Mouse (Mus musculus): ENCODE measurements around the gene Rcbtb2. TPM values are rescaled to one million over a fixed set of nuclear protein-coding genes. Genes with fewer than 3 reads are reported as not detected.

Rcbtb2 gene
- polyA plus RNA-seq, 1 experiment from 2014 or later, result 44.0 TPM

- no peak overlapping the region for H3K4me2 ChIP-seq (replicated peaks; ENCODE audit: low read depth)
- H3K9ac ChIP-seq (ENCODE audit: low read length), result no peak overlapping the region
- H3K27me3 ChIP-seq (ENCODE audit: control insufficient read depth, insufficient read depth, low read length), result no peaks in the 10 kb centered on the region
- peak overlapping the region; percentile 80 for H3K27ac ChIP-seq (replicated peaks)
- H3K9me3 ChIP-seq (ENCODE audit: control insufficient read depth, low read length), result no peaks in the 10 kb centered on the region
- TF ChIP-seq CTCF (IDR thresholded peaks at IDR 0.05; ENCODE audit: low read depth) (no peak), EP300 (optimal IDR thresholded peaks at IDR 0.05) (no peak)
- no peaks in the 10 kb centered on the region for H3K4me1 ChIP-seq (replicated peaks; ENCODE audit: control insufficient read depth, insufficient read depth)
- no peak overlapping the region for H3K4me3 ChIP-seq (ENCODE audit: low read depth, low read length)
- WGBS, result 52% methylated on average over 6 of the region's 6 CpGs
- ATAC-seq (ENCODE audit: low FRiP score, low TSS enrichment) (peak; percentile 98), DNase-seq (ENCODE audit: low spot score) (peak; percentile 80)
- H3K36me3 ChIP-seq (ENCODE audit: control insufficient read depth, insufficient read depth, low read length), result no peaks in the 10 kb centered on the region
Observed at GRCm38 (mm10) chr14:73253453-73254251, 130.8 kb downstream of the Rcbtb2 start.

GRCm38 (mm10) chr14:73254412-73254811 is 131.6 kb downstream of the Rcbtb2 start:
- H3K4me2 ChIP-seq (replicated peaks; ENCODE audit: low read depth), result no peak overlapping the region
- TF ChIP-seq CTCF (IDR thresholded peaks at IDR 0.05; ENCODE audit: low read depth) (peak; percentile 40), EP300 (optimal IDR thresholded peaks at IDR 0.05) (no peak)
- no peaks in the 10 kb centered on the region for H3K36me3 ChIP-seq (ENCODE audit: control insufficient read depth, insufficient read depth, low read length)
- WGBS, result 61% methylated on average over 4 of the region's 4 CpGs
- no peak overlapping the region for H3K9ac ChIP-seq (ENCODE audit: low read length)
- peak; percentile 44 for DNase-seq (ENCODE audit: low spot score)
- peak overlapping the region; percentile 80 for H3K27ac ChIP-seq (replicated peaks)
- peak; percentile 51; the same call in 1 of the 2 replicates for ATAC-seq (ENCODE audit: low FRiP score, low TSS enrichment)
- H3K27me3 ChIP-seq (ENCODE audit: control insufficient read depth, insufficient read depth, low read length), result no peaks in the 10 kb centered on the region
- H3K4me1 ChIP-seq (replicated peaks; ENCODE audit: control insufficient read depth, insufficient read depth), result no peaks in the 10 kb centered on the region
- no peak overlapping the region for H3K4me3 ChIP-seq (ENCODE audit: low read depth, low read length)
- H3K9me3 ChIP-seq (ENCODE audit: control insufficient read depth, low read length), result no peaks in the 10 kb centered on the region

GRCm38 (mm10) chr14:73255426-73255970 is 132.7 kb downstream of the Rcbtb2 start:
- Histone ChIP-seq H3K27me3 (ENCODE audit: control insufficient read depth, insufficient read depth, low read length) (no peaks in the 10 kb centered on the region), H3K4me2 (replicated peaks; ENCODE audit: low read depth) (no peak overlapping the region), H3K9me3 (ENCODE audit: control insufficient read depth, low read length) (no peaks in the 10 kb centered on the region), H3K27ac (replicated peaks) (peak overlapping the region; percentile 80), H3K4me1 (replicated peaks; ENCODE audit: control insufficient read depth, insufficient read depth) (no peaks in the 10 kb centered on the region), H3K9ac (ENCODE audit: low read length) (no peak overlapping the region), H3K36me3 (ENCODE audit: control insufficient read depth, insufficient read depth, low read length) (no peaks in the 10 kb centered on the region), H3K4me3 (ENCODE audit: low read depth, low read length) (no peak overlapping the region)
- WGBS, result 48% methylated on average over 3 of the region's 3 CpGs
- no peak for ATAC-seq (ENCODE audit: low FRiP score, low TSS enrichment)
- no peak for DNase-seq (ENCODE audit: low spot score)
- TF ChIP-seq EP300 (optimal IDR thresholded peaks at IDR 0.05) (no peak), CTCF (IDR thresholded peaks at IDR 0.05; ENCODE audit: low read depth) (no peak)

- H3K9ac ChIP-seq (ENCODE audit: low read length), result no peak overlapping the region
- no peak overlapping the region for H3K4me2 ChIP-seq (replicated peaks; ENCODE audit: low read depth)
- H3K9me3 ChIP-seq (ENCODE audit: control insufficient read depth, low read length), result no peaks in the 10 kb centered on the region
- ATAC-seq (ENCODE audit: low FRiP score, low TSS enrichment) (no peak), DNase-seq (ENCODE audit: low spot score) (no peak)
- WGBS, result 37% methylated on average over 7 of the region's 7 CpGs
- H3K36me3 ChIP-seq (ENCODE audit: control insufficient read depth, insufficient read depth, low read length), result no peaks in the 10 kb centered on the region
- no peak overlapping the region for H3K27ac ChIP-seq (replicated peaks)
- no peaks in the 10 kb centered on the region for H3K4me1 ChIP-seq (replicated peaks; ENCODE audit: control insufficient read depth, insufficient read depth)
- no peak for TF ChIP-seq EP300 (optimal IDR thresholded peaks at IDR 0.05)
- TF ChIP-seq CTCF (IDR thresholded peaks at IDR 0.05; ENCODE audit: low read depth), result no peak
- no peak overlapping the region for H3K4me3 ChIP-seq (ENCODE audit: low read depth, low read length)
- no peaks in the 10 kb centered on the region for H3K27me3 ChIP-seq (ENCODE audit: control insufficient read depth, insufficient read depth, low read length)
Observed at GRCm38 (mm10) chr14:73257348-73257747, 134.5 kb downstream of the Rcbtb2 start.

MicroRNAs within 50 kb of the gene (microRNA counts, 519-probe panel; counts per million panel counts)
- microRNA mmu-miR-687, result not detected

Small RNA genes lying within 50 kb of the gene (microRNA-seq; reads per million reads assigned to microRNA genes)
- gene Mir687, result not detected

Other genes with a start within 250 kb of the Rcbtb2 start
- 0.10 and 0.22 TPM in 2 replicates for gene Cysltr2, start 73.9 kb upstream of the Rcbtb2 start, polyA plus RNA-seq (2015; fragmentation: Nextera tagmentation; extraction: Ambion mirVana)
- gene Lpar6, start 114.9 kb downstream of the Rcbtb2 start, polyA plus RNA-seq (2015; fragmentation: Nextera tagmentation; extraction: Ambion mirVana), result 12.2 and 12.4 TPM in 2 replicates
- gene Rb1, start 202.8 kb downstream of the Rcbtb2 start, polyA plus RNA-seq (2015; fragmentation: Nextera tagmentation; extraction: Ambion mirVana), result 13.8 and 15.4 TPM in 2 replicates

All from stomach, postnatal 0 days (tissue).